Mouse (Mus musculus): ENCODE measurements around the gene Vps35. TPM values are rescaled to one million over a fixed set of nuclear protein-coding genes. Genes with fewer than 3 reads are reported as not detected.

Gene Vps35
- polyA plus RNA-seq, 1 experiment, result 146 TPM

DNA sequence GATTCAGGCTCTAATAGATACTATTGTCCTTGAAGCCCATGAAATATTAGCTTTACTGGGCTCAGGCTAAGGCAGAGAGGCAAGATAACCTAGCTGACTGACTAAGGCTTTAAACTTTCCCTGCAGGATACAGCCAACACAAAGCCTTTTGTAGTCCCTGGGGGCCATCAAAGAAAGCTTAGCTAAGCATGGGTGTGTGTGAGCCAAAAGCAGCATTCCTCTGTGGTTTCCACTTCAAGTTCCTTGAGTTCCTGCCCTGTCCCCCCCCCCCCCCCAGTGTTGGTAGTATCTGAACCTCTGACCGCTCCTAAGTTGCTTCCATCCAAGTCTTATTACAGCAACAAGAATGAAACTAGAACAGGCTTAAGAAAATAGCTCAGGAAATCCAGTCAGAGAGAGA is 29.9 kb upstream of the Vps35 start:
- H3K4me1 ChIP-seq (ENCODE audit: control insufficient read depth, insufficient read depth, low read length), result no peaks in the 10 kb centered on the region
- H3K36me3 ChIP-seq (ENCODE audit: control insufficient read depth, insufficient read depth, low read length, poor library complexity, severe bottlenecking), result no peaks in the 10 kb centered on the region
- H3K4me3 ChIP-seq (ENCODE audit: low read depth, low read length), result no peak overlapping the region
- TF ChIP-seq POLR2A (IDR thresholded peaks at IDR 0.05; ENCODE audit: insufficient read depth, low read length), result no peak
- no peak for TF ChIP-seq EP300 (IDR thresholded peaks at IDR 0.05; ENCODE audit: insufficient read depth, low read depth, low read length)
- no peak for TF ChIP-seq CTCF (IDR thresholded peaks at IDR 0.05; ENCODE audit: low read depth, low read length)
- H3K27ac ChIP-seq (ENCODE audit: insufficient read depth, low read length), result no peak overlapping the region
- no peaks in the 10 kb centered on the region for H3K9me3 ChIP-seq (replicated peaks; ENCODE audit: control insufficient read depth, insufficient read depth, low read length, poor library complexity, severe bottlenecking)
- no peak overlapping the region for H3K9ac ChIP-seq (ENCODE audit: low read depth, poor library complexity, severe bottlenecking)
- H3K27me3 ChIP-seq (ENCODE audit: control insufficient read depth, insufficient read depth, low read length, poor library complexity, severe bottlenecking), result 0 out of 2 replicates have a peak, but pooled peaks cover 1% of the 10 kb centered on the region

DNA sequence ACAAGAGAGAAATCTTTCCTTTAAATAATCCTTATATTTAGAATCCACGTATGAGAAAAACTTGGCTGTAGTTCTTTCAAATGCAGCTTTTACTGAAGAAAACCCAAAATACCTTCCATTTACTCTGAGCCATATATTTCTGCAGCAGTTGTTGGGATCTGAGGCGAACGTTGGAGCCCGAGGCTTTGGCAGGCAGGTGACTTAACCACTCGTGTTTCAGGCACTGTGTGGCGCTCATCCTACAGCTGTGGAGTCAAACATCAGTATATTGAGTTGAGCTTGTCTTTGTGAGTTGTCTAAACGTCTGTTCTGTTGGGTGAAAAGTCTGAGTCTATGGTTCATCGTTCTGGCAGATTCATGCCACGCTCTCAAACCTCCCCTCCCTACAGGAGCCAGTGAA is 27.4 kb upstream of the Vps35 start:
- Histone ChIP-seq H3K9me3 (replicated peaks; ENCODE audit: control insufficient read depth, insufficient read depth, low read length, poor library complexity, severe bottlenecking) (no peaks in the 10 kb centered on the region), H3K4me1 (ENCODE audit: control insufficient read depth, insufficient read depth, low read length) (no peaks in the 10 kb centered on the region), H3K27me3 (ENCODE audit: control insufficient read depth, insufficient read depth, low read length, poor library complexity, severe bottlenecking) (0 out of 2 replicates have a peak, but pooled peaks cover 1% of the 10 kb centered on the region), H3K36me3 (ENCODE audit: control insufficient read depth, insufficient read depth, low read length, poor library complexity, severe bottlenecking) (no peaks in the 10 kb centered on the region), H3K4me3 (ENCODE audit: low read depth, low read length) (no peak overlapping the region), H3K27ac (ENCODE audit: insufficient read depth, low read length) (no peak overlapping the region), H3K9ac (ENCODE audit: low read depth, poor library complexity, severe bottlenecking) (no peak overlapping the region)
- TF ChIP-seq POLR2A (IDR thresholded peaks at IDR 0.05; ENCODE audit: insufficient read depth, low read length) (no peak), CTCF (IDR thresholded peaks at IDR 0.05; ENCODE audit: low read depth, low read length) (no peak), EP300 (IDR thresholded peaks at IDR 0.05; ENCODE audit: insufficient read depth, low read depth, low read length) (no peak)

DNA sequence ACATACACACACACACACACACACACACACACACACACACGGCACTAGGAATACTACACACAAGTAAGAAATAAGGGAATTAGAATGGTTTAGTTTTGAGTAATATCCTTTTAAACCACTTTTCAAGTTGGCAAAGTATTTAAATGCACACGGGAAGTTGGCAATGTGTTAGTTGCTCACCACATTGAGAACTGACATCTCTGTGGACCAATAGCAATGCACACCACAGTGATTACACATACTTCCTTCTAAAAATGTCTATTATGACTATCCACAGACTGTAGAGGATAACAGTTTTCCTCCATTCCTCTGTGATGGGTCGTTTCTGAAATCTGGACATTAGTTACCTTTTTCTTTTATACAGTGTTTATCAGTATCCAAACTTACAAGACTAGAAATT is 23.5 kb upstream of the Vps35 start:
- no peaks in the 10 kb centered on the region for H3K9me3 ChIP-seq (replicated peaks; ENCODE audit: control insufficient read depth, insufficient read depth, low read length, poor library complexity, severe bottlenecking)
- no peak overlapping the region for H3K9ac ChIP-seq (ENCODE audit: low read depth, poor library complexity, severe bottlenecking)
- H3K4me3 ChIP-seq (ENCODE audit: low read depth, low read length), result no peak overlapping the region
- no peaks in the 10 kb centered on the region for H3K4me1 ChIP-seq (ENCODE audit: control insufficient read depth, insufficient read depth, low read length)
- H3K27me3 ChIP-seq (ENCODE audit: control insufficient read depth, insufficient read depth, low read length, poor library complexity, severe bottlenecking), result no peaks in the 10 kb centered on the region
- TF ChIP-seq CTCF (IDR thresholded peaks at IDR 0.05; ENCODE audit: low read depth, low read length) (no peak), POLR2A (IDR thresholded peaks at IDR 0.05; ENCODE audit: insufficient read depth, low read length) (no peak), EP300 (IDR thresholded peaks at IDR 0.05; ENCODE audit: insufficient read depth, low read depth, low read length) (no peak)
- no peaks in the 10 kb centered on the region for H3K36me3 ChIP-seq (ENCODE audit: control insufficient read depth, insufficient read depth, low read length, poor library complexity, severe bottlenecking)
- H3K27ac ChIP-seq (ENCODE audit: insufficient read depth, low read length), result no peak overlapping the region

DNA sequence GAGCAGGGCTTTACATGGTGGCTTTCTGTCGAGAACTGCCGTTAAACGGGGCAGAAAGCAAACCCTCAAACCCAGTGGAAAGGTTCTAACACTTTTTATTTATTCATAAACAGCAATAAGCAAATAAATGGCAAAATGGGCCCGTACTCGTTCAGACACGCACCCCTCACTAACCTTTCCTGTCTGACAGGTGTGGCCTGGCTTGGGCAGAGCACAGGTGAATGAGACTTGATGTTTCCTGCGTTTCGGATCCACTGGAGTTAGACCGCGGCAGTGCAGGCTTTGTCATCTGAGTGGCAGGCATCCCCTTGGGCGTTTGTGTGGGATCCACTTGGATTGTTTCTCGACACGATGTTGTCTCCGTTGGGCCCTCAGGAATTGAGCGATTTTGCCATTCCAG is 22.4 kb upstream of the Vps35 start:
- TF ChIP-seq POLR2A (IDR thresholded peaks at IDR 0.05; ENCODE audit: insufficient read depth, low read length) (no peak), EP300 (IDR thresholded peaks at IDR 0.05; ENCODE audit: insufficient read depth, low read depth, low read length) (no peak), CTCF (IDR thresholded peaks at IDR 0.05; ENCODE audit: low read depth, low read length) (no peak)
- Histone ChIP-seq H3K4me1 (ENCODE audit: control insufficient read depth, insufficient read depth, low read length) (no peaks in the 10 kb centered on the region), H3K9me3 (replicated peaks; ENCODE audit: control insufficient read depth, insufficient read depth, low read length, poor library complexity, severe bottlenecking) (no peaks in the 10 kb centered on the region), H3K27ac (ENCODE audit: insufficient read depth, low read length) (no peak overlapping the region), H3K9ac (ENCODE audit: low read depth, poor library complexity, severe bottlenecking) (no peak overlapping the region), H3K4me3 (ENCODE audit: low read depth, low read length) (no peak overlapping the region), H3K27me3 (ENCODE audit: control insufficient read depth, insufficient read depth, low read length, poor library complexity, severe bottlenecking) (no peaks in the 10 kb centered on the region), H3K36me3 (ENCODE audit: control insufficient read depth, insufficient read depth, low read length, poor library complexity, severe bottlenecking) (no peaks in the 10 kb centered on the region)

DNA sequence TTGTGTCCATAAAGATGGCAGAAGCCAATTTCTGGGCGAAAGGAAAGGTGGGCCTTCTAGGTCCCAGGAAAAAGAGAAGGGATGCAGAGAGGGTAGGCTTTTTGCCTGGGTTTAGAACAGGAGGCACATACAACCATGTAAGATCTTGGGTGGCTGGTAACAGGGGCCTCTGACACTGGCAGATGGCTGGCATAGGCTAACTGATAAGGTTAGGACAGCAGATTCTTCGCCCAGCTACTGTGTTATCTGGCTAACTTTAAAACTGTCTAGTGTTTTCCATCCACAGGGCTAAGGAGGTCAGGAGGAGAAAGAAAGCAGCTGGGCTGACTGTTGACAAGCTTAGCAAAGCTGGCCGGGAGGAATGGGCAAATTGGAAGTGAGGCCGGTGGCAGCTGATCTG is 18.9 kb upstream of the Vps35 start:
- H3K27ac ChIP-seq (ENCODE audit: insufficient read depth, low read length), result no peak overlapping the region
- H3K9ac ChIP-seq (ENCODE audit: low read depth, poor library complexity, severe bottlenecking), result no peak overlapping the region
- TF ChIP-seq CTCF (IDR thresholded peaks at IDR 0.05; ENCODE audit: low read depth, low read length), result no peak
- H3K36me3 ChIP-seq (ENCODE audit: control insufficient read depth, insufficient read depth, low read length, poor library complexity, severe bottlenecking), result no peaks in the 10 kb centered on the region
- no peaks in the 10 kb centered on the region for H3K9me3 ChIP-seq (replicated peaks; ENCODE audit: control insufficient read depth, insufficient read depth, low read length, poor library complexity, severe bottlenecking)
- no peak overlapping the region for H3K4me3 ChIP-seq (ENCODE audit: low read depth, low read length)
- no peaks in the 10 kb centered on the region for H3K27me3 ChIP-seq (ENCODE audit: control insufficient read depth, insufficient read depth, low read length, poor library complexity, severe bottlenecking)
- no peaks in the 10 kb centered on the region for H3K4me1 ChIP-seq (ENCODE audit: control insufficient read depth, insufficient read depth, low read length)

DNA sequence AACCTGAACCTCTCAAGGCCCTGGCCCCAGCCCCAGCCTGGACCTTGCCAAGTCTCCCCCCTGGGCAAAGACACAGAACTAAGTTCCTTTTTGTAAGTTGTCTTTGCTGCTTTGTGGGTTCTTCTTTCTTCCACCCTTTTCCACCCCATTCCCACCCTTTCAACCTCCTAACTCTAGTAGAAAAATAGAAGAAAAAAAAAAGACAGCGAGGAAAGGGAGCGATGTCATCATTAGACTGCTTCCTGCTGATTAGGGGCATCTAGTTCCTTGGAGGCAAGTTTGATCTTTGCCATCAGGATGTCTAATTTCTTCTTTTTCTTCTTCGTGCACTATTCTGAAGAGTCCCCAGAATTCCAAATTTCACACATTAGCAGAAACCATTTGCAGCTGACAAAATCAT is 13.4 kb upstream of the Vps35 start:
- no peak overlapping the region for H3K4me3 ChIP-seq (ENCODE audit: low read depth, low read length)
- H3K9me3 ChIP-seq (replicated peaks; ENCODE audit: control insufficient read depth, insufficient read depth, low read length, poor library complexity, severe bottlenecking), result no peaks in the 10 kb centered on the region
- H3K27ac ChIP-seq (ENCODE audit: insufficient read depth, low read length), result no peak overlapping the region
- H3K27me3 ChIP-seq (ENCODE audit: control insufficient read depth, insufficient read depth, low read length, poor library complexity, severe bottlenecking), result no peaks in the 10 kb centered on the region
- peaks cover 8% of the 10 kb centered on the region for H3K36me3 ChIP-seq (ENCODE audit: control insufficient read depth, insufficient read depth, low read length, poor library complexity, severe bottlenecking)
- no peak overlapping the region for H3K9ac ChIP-seq (ENCODE audit: low read depth, poor library complexity, severe bottlenecking)
- TF ChIP-seq POLR2A (IDR thresholded peaks at IDR 0.05; ENCODE audit: insufficient read depth, low read length) (no peak), CTCF (IDR thresholded peaks at IDR 0.05; ENCODE audit: low read depth, low read length) (no peak), EP300 (IDR thresholded peaks at IDR 0.05; ENCODE audit: insufficient read depth, low read depth, low read length) (no peak)
- H3K4me1 ChIP-seq (ENCODE audit: control insufficient read depth, insufficient read depth, low read length), result no peaks in the 10 kb centered on the region

All from ES-Bruce4 (cell line).